Mouse (Mus musculus): ENCODE results near the gene Gm527. TPM values are rescaled to one million over a fixed set of nuclear protein-coding genes. Genes with fewer than 3 reads are reported as not detected.

Gm527 gene
- total RNA-seq, 2 experiments from 2014 or later = 11.7 to 12.3 TPM

Other genes with a start within 250 kb of the Gm527 start
- 10 to 100 TPM; 21.4 to 23.8 TPM for gene Klhl28, start 47.6 kb downstream of the Gm527 start, total RNA-seq (2021)
- gene Togaram1, start 47.9 kb downstream of the Gm527 start, total RNA-seq (2021) = 10 to 100 TPM; 37.7 to 38.0 TPM
- gene Prpf39, start 118.4 kb downstream of the Gm527 start, total RNA-seq (2021) = 10 to 100 TPM; 38.0 to 44.1 TPM
- 100 to 1,000 TPM; 169 to 174 TPM for gene Fkbp3, start 156.1 kb downstream of the Gm527 start, total RNA-seq (2021)
- gene Fancm, start 157.7 kb downstream of the Gm527 start, total RNA-seq (2021) = 10 to 100 TPM; 10.3 to 10.6 TPM